Mouse (Mus musculus): ENCODE measurements around the gene Trpv4. TPM values are rescaled to one million over a fixed set of nuclear protein-coding genes. Genes with fewer than 3 reads are reported as not detected.

Trpv4 gene
- polyA plus RNA-seq, 1 experiment from 2014 or later, result 0.39 TPM

GRCm38 (mm10) chr5:114602012-114602411 lies 56.2 kb downstream of the Trpv4 start:
- Histone ChIP-seq H3K4me1 (ENCODE audit: control insufficient read depth, insufficient read depth, low read length) (peaks cover 27% of the 10 kb centered on the region), H3K27ac (ENCODE audit: low read depth, low read length) (no peak overlapping the region), H3K9me3 (ENCODE audit: control insufficient read depth, low read length) (no peaks in the 10 kb centered on the region), H3K4me2 (ENCODE audit: low read depth, low read length) (no peak overlapping the region), H3K9ac (replicated peaks; ENCODE audit: low read depth, low read length) (no peak overlapping the region), H3K4me3 (ENCODE audit: low read depth, low read length) (no peak overlapping the region), H3K27me3 (ENCODE audit: control insufficient read depth, insufficient read depth, low read length) (no peaks in the 10 kb centered on the region), H3K36me3 (ENCODE audit: control insufficient read depth, insufficient read depth, low read length) (no peaks in the 10 kb centered on the region)
- WGBS, result 83% methylated on average over 8 of the region's 8 CpGs
- no peak for ATAC-seq (ENCODE audit: low read depth)

- H3K4me1 ChIP-seq (ENCODE audit: control insufficient read depth, insufficient read depth, low read length), result peaks cover 21% of the 10 kb centered on the region
- H3K9me3 ChIP-seq (ENCODE audit: control insufficient read depth, low read length), result no peaks in the 10 kb centered on the region
- H3K9ac ChIP-seq (replicated peaks; ENCODE audit: low read depth, low read length), result no peak overlapping the region
- ATAC-seq (ENCODE audit: low read depth), result no peak
- WGBS, result 56% methylated on average over 6 of the region's 6 CpGs
- H3K4me2 ChIP-seq (ENCODE audit: low read depth, low read length), result no peak overlapping the region
- H3K36me3 ChIP-seq (ENCODE audit: control insufficient read depth, insufficient read depth, low read length), result no peaks in the 10 kb centered on the region
- no peak overlapping the region for H3K27ac ChIP-seq (ENCODE audit: low read depth, low read length)
- H3K27me3 ChIP-seq (ENCODE audit: control insufficient read depth, insufficient read depth, low read length), result no peaks in the 10 kb centered on the region
- no peak overlapping the region for H3K4me3 ChIP-seq (ENCODE audit: low read depth, low read length)
These were observed 60.6 kb downstream of the Trpv4 start for GRCm38 (mm10) chr5:114597652-114598051.

- no peaks in the 10 kb centered on the region for H3K36me3 ChIP-seq (ENCODE audit: control insufficient read depth, insufficient read depth, low read length)
- WGBS, result 54% methylated on average over 8 of the region's 8 CpGs
- no peak overlapping the region for H3K4me2 ChIP-seq (ENCODE audit: low read depth, low read length)
- H3K9ac ChIP-seq (replicated peaks; ENCODE audit: low read depth, low read length), result no peak overlapping the region
- H3K27ac ChIP-seq (ENCODE audit: low read depth, low read length), result no peak overlapping the region
- H3K4me1 ChIP-seq (ENCODE audit: control insufficient read depth, insufficient read depth, low read length), result peaks cover 25% of the 10 kb centered on the region
- no peak overlapping the region for H3K4me3 ChIP-seq (ENCODE audit: low read depth, low read length)
- H3K27me3 ChIP-seq (ENCODE audit: control insufficient read depth, insufficient read depth, low read length), result no peaks in the 10 kb centered on the region
- no peak for ATAC-seq (ENCODE audit: low read depth)
- H3K9me3 ChIP-seq (ENCODE audit: control insufficient read depth, low read length), result no peaks in the 10 kb centered on the region
These were observed 61.0 kb downstream of the Trpv4 start for GRCm38 (mm10) chr5:114597222-114597621.

- WGBS, result 21% methylated on average over 10 of the region's 10 CpGs
- Histone ChIP-seq H3K9ac (replicated peaks; ENCODE audit: low read depth, low read length) (no peak overlapping the region), H3K4me2 (ENCODE audit: low read depth, low read length) (no peak overlapping the region), H3K27ac (ENCODE audit: low read depth, low read length) (no peak overlapping the region), H3K4me3 (ENCODE audit: low read depth, low read length) (no peak overlapping the region), H3K36me3 (ENCODE audit: control insufficient read depth, insufficient read depth, low read length) (no peaks in the 10 kb centered on the region), H3K4me1 (ENCODE audit: control insufficient read depth, insufficient read depth, low read length) (peaks cover 32% of the 10 kb centered on the region), H3K27me3 (ENCODE audit: control insufficient read depth, insufficient read depth, low read length) (no peaks in the 10 kb centered on the region), H3K9me3 (ENCODE audit: control insufficient read depth, low read length) (no peaks in the 10 kb centered on the region)
- ATAC-seq (ENCODE audit: low read depth), result no peak
These were observed 61.6 kb downstream of the Trpv4 start for GRCm38 (mm10) chr5:114596604-114597003.

- Histone ChIP-seq H3K36me3 (ENCODE audit: control insufficient read depth, insufficient read depth, low read length) (no peaks in the 10 kb centered on the region), H3K9me3 (ENCODE audit: control insufficient read depth, low read length) (no peaks in the 10 kb centered on the region), H3K4me1 (ENCODE audit: control insufficient read depth, insufficient read depth, low read length) (peaks cover 49% of the 10 kb centered on the region), H3K4me3 (ENCODE audit: low read depth, low read length) (no peak overlapping the region), H3K27ac (ENCODE audit: low read depth, low read length) (no peak overlapping the region), H3K9ac (replicated peaks; ENCODE audit: low read depth, low read length) (no peak overlapping the region), H3K27me3 (ENCODE audit: control insufficient read depth, insufficient read depth, low read length) (no peaks in the 10 kb centered on the region), H3K4me2 (ENCODE audit: low read depth, low read length) (no peak overlapping the region)
- no peak for ATAC-seq (ENCODE audit: low read depth)
- WGBS, result 83% methylated on average over 15 of the region's 15 CpGs
These were observed 63.4 kb downstream of the Trpv4 start for GRCm38 (mm10) chr5:114594741-114595241.

GRCm38 (mm10) chr5:114593949-114594348 lies 64.3 kb downstream of the Trpv4 start:
- WGBS, result 93% methylated on average over 5 of the region's 5 CpGs
- Histone ChIP-seq H3K9me3 (ENCODE audit: control insufficient read depth, low read length) (no peaks in the 10 kb centered on the region), H3K4me3 (ENCODE audit: low read depth, low read length) (no peak overlapping the region), H3K9ac (replicated peaks; ENCODE audit: low read depth, low read length) (no peak overlapping the region), H3K27me3 (ENCODE audit: control insufficient read depth, insufficient read depth, low read length) (no peaks in the 10 kb centered on the region), H3K27ac (ENCODE audit: low read depth, low read length) (no peak overlapping the region; the same call in 1 of the 2 replicates), H3K4me1 (ENCODE audit: control insufficient read depth, insufficient read depth, low read length) (peaks cover 57% of the 10 kb centered on the region), H3K4me2 (ENCODE audit: low read depth, low read length) (no peak overlapping the region), H3K36me3 (ENCODE audit: control insufficient read depth, insufficient read depth, low read length) (no peaks in the 10 kb centered on the region)
- ATAC-seq (ENCODE audit: low read depth), result no peak

GRCm38 (mm10) chr5:114593161-114593821 lies 64.9 kb downstream of the Trpv4 start:
- Histone ChIP-seq H3K9me3 (ENCODE audit: control insufficient read depth, low read length) (no peaks in the 10 kb centered on the region), H3K4me3 (ENCODE audit: low read depth, low read length) (no peak overlapping the region), H3K4me1 (ENCODE audit: control insufficient read depth, insufficient read depth, low read length) (peaks cover 64% of the 10 kb centered on the region), H3K9ac (replicated peaks; ENCODE audit: low read depth, low read length) (peak overlapping the region; percentile 21; the same call in 1 of the 2 replicates), H3K4me2 (ENCODE audit: low read depth, low read length) (peak overlapping the region; percentile 8; the same call in 1 of the 2 replicates), H3K27me3 (ENCODE audit: control insufficient read depth, insufficient read depth, low read length) (no peaks in the 10 kb centered on the region), H3K36me3 (ENCODE audit: control insufficient read depth, insufficient read depth, low read length) (no peaks in the 10 kb centered on the region), H3K27ac (ENCODE audit: low read depth, low read length) (peak overlapping the region; percentile 64)
- 59% methylated on average over 12 of the region's 12 CpGs for WGBS
- ATAC-seq (ENCODE audit: low read depth), result no peak

- H3K4me1 ChIP-seq (ENCODE audit: control insufficient read depth, insufficient read depth, low read length), result peaks cover 67% of the 10 kb centered on the region
- H3K9ac ChIP-seq (replicated peaks; ENCODE audit: low read depth, low read length), result no peak overlapping the region
- peak overlapping the region; percentile 64 for H3K27ac ChIP-seq (ENCODE audit: low read depth, low read length)
- ATAC-seq (ENCODE audit: low read depth), result no peak
- 34% methylated on average over 19 of the region's 19 CpGs for WGBS
- no peaks in the 10 kb centered on the region for H3K36me3 ChIP-seq (ENCODE audit: control insufficient read depth, insufficient read depth, low read length)
- no peaks in the 10 kb centered on the region for H3K9me3 ChIP-seq (ENCODE audit: control insufficient read depth, low read length)
- no peaks in the 10 kb centered on the region for H3K27me3 ChIP-seq (ENCODE audit: control insufficient read depth, insufficient read depth, low read length)
- H3K4me2 ChIP-seq (ENCODE audit: low read depth, low read length), result peak overlapping the region; percentile 8; the same call in 1 of the 2 replicates
- H3K4me3 ChIP-seq (ENCODE audit: low read depth, low read length), result no peak overlapping the region
These were observed 65.6 kb downstream of the Trpv4 start for GRCm38 (mm10) chr5:114592463-114593160.

- 34% methylated on average over 15 of the region's 15 CpGs for WGBS
- Histone ChIP-seq H3K9me3 (ENCODE audit: control insufficient read depth, low read length) (no peaks in the 10 kb centered on the region), H3K27ac (ENCODE audit: low read depth, low read length) (0 out of 2 replicates have a peak overlapping the region, but pooled peaks have one; percentile 2), H3K9ac (replicated peaks; ENCODE audit: low read depth, low read length) (no peak overlapping the region), H3K36me3 (ENCODE audit: control insufficient read depth, insufficient read depth, low read length) (no peaks in the 10 kb centered on the region), H3K27me3 (ENCODE audit: control insufficient read depth, insufficient read depth, low read length) (no peaks in the 10 kb centered on the region), H3K4me2 (ENCODE audit: low read depth, low read length) (no peak overlapping the region), H3K4me3 (ENCODE audit: low read depth, low read length) (no peak overlapping the region), H3K4me1 (ENCODE audit: control insufficient read depth, insufficient read depth, low read length) (peaks cover 58% of the 10 kb centered on the region)
- no peak for ATAC-seq (ENCODE audit: low read depth)
These were observed 67.1 kb downstream of the Trpv4 start for GRCm38 (mm10) chr5:114591151-114591561.
